ENCODE assay signal across 15 mouse cellular contexts in the genomic region with DNA sequence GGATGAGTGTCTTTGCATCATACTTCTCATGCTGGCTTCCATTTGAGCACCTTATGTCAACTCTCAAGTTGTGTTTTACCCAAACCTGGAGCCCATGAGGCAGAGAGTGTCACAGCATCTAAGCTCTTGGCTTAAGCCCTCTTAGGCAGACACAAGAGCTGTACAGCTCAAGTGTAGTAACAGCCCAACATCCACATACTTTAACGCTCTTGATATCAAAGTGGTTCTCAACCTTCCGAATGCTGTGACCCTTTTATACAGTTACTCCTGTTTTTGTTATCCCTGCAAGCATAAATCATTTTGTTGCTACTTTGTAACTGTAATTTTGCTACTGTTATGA.
DNase-seq lines count a peak whose midpoint lies in the region; ATAC-seq and TF ChIP-seq lines count a peak whose summit lies in the region.
"Had no signal": no experiment of that assay in that cellular context is flagged by ENCODE, and none has a peak within 500 bp of the region (broad histone marks: within the 10 kb centered on the region; RNA-seq: fewer than 3 reads in every experiment).

No protein-coding gene starts in this region.

- H3K79me2 ChIP-seq in heart, adult 2 months (replicated peaks; ENCODE audit: control insufficient read depth, insufficient read depth, low read length): no peaks in the 10 kb centered on the region

- H3K9ac ChIP-seq in heart, adult 2 months (ENCODE audit: low read depth, low read length): no peak overlapping the region
- H3K9ac ChIP-seq in lung, postnatal 0 days (replicated peaks; ENCODE audit: low read depth): no peak overlapping the region
- no peak overlapping the region for H3K9ac ChIP-seq in stomach, embryonic 16.5 days (ENCODE audit: low read length)
- H3K9ac ChIP-seq: embryonic facial prominence, embryonic 15.5 days; forebrain, embryonic 15.5 days; neural tube, embryonic 15.5 days had no signal

- TF ChIP-seq EP300 in heart, adult 2 months (IDR thresholded peaks at IDR 0.05; ENCODE audit: insufficient read depth, low read depth, low read length): no peak
- TF ChIP-seq EP300 in lung, postnatal 0 days (IDR thresholded peaks at IDR 0.05): peak; percentile 36; the same call in 1 of the 2 replicates

- no peaks in the 10 kb centered on the region for H3K36me3 ChIP-seq in heart, adult 2 months (ENCODE audit: control insufficient read depth, insufficient read depth, low read length)
- H3K36me3 ChIP-seq in kidney, adult 2 months (ENCODE audit: control insufficient read depth, insufficient read depth, low read length): no peaks in the 10 kb centered on the region
- H3K36me3 ChIP-seq in lung, postnatal 0 days (ENCODE audit: insufficient read depth, low read length): no peaks in the 10 kb centered on the region
- H3K36me3 ChIP-seq in stomach, embryonic 16.5 days (ENCODE audit: control insufficient read depth, insufficient read depth, low read length): no peaks in the 10 kb centered on the region
- H3K36me3 ChIP-seq: embryonic facial prominence, embryonic 15.5 days; forebrain, embryonic 15.5 days; neural tube, embryonic 15.5 days had no signal

- TF ChIP-seq POLR2A in heart, adult 2 months (IDR thresholded peaks at IDR 0.05; ENCODE audit: insufficient read depth, low read depth, low read length): no peak
- TF ChIP-seq POLR2A in kidney, adult 2 months (IDR thresholded peaks at IDR 0.05; ENCODE audit: low read depth, low read length): no peak

- peak overlapping the region; percentile 56 for H3K27ac ChIP-seq in heart, adult 2 months
- peak overlapping the region; percentile 4; the same call in 1 of the 2 replicates for H3K27ac ChIP-seq in kidney, adult 2 months (ENCODE audit: insufficient read depth, low read depth, low read length)
- peak overlapping the region; percentile 23; the same call in 1 of the 2 replicates for H3K27ac ChIP-seq in lung, postnatal 0 days (ENCODE audit: low read length)
- peak overlapping the region; percentile 56 for H3K27ac ChIP-seq in stomach, embryonic 16.5 days (ENCODE audit: low read length)
- H3K27ac ChIP-seq: forebrain, embryonic 15.5 days had no signal

- peak; percentile 54 for ATAC-seq in lung, postnatal 0 days
- ATAC-seq in stomach, embryonic 16.5 days (ENCODE audit: insufficient read depth, low FRiP score): no peak
- ATAC-seq: forebrain, embryonic 15.5 days; hindbrain, embryonic 16.5 days had no signal

- H3K4me1 ChIP-seq in heart, adult 2 months (ENCODE audit: control insufficient read depth, insufficient read depth, low read length): peaks cover 23% of the 10 kb centered on the region
- no peaks in the 10 kb centered on the region for H3K4me1 ChIP-seq in kidney, adult 2 months (ENCODE audit: control insufficient read depth, insufficient read depth, low read length)
- peaks cover 20% of the 10 kb centered on the region for H3K4me1 ChIP-seq in lung, postnatal 0 days (ENCODE audit: insufficient read depth, low read depth, low read length)
- peaks cover 19% of the 10 kb centered on the region for H3K4me1 ChIP-seq in stomach, embryonic 16.5 days (ENCODE audit: control insufficient read depth, insufficient read depth, low read length)

- TF ChIP-seq CTCF in heart, adult 2 months (IDR thresholded peaks at IDR 0.05): no peak
- TF ChIP-seq CTCF in kidney, adult 2 months (conservative IDR thresholded peaks at IDR 0.05; ENCODE audit: insufficient read depth, insufficient read length, low read depth, low read length): no peak
- no peak for TF ChIP-seq CTCF in lung, postnatal 0 days (IDR thresholded peaks at IDR 0.05)

- WGBS in heart, adult 2 months: 83% methylated on average over 2 of the region's 2 CpGs
- 97% methylated on average over 2 of the region's 2 CpGs for WGBS in kidney, adult 2 months
- 49% methylated on average over 2 of the region's 2 CpGs for WGBS in lung, postnatal 0 days
- 83% methylated on average over 2 of the region's 2 CpGs for WGBS in stomach, embryonic 16.5 days

- H3K27me3 ChIP-seq in heart, adult 2 months (ENCODE audit: control insufficient read depth, insufficient read depth, low read length): no peaks in the 10 kb centered on the region
- no peaks in the 10 kb centered on the region for H3K27me3 ChIP-seq in kidney, adult 2 months (replicated peaks; ENCODE audit: control insufficient read depth, insufficient read depth, low read length)
- no peaks in the 10 kb centered on the region for H3K27me3 ChIP-seq in lung, postnatal 0 days (replicated peaks; ENCODE audit: insufficient read depth, low read length)
- H3K27me3 ChIP-seq in stomach, embryonic 16.5 days (ENCODE audit: control insufficient read depth, insufficient read depth, low read length): no peaks in the 10 kb centered on the region
- H3K27me3 ChIP-seq: embryonic facial prominence, embryonic 15.5 days; forebrain, embryonic 15.5 days; neural tube, embryonic 15.5 days had no signal

- no peaks in the 10 kb centered on the region for H3K9me3 ChIP-seq in lung, postnatal 0 days (ENCODE audit: low read length)
- H3K9me3 ChIP-seq in stomach, embryonic 16.5 days (replicated peaks; ENCODE audit: control insufficient read depth, low read length): no peaks in the 10 kb centered on the region
- H3K9me3 ChIP-seq: embryonic facial prominence, embryonic 15.5 days; forebrain, embryonic 15.5 days; neural tube, embryonic 15.5 days had no signal

- H3K4me3 ChIP-seq in heart, adult 2 months: no peak overlapping the region
- H3K4me3 ChIP-seq in kidney, adult 2 months (ENCODE audit: insufficient read depth, low read depth, low read length): no peak overlapping the region
- no peak overlapping the region for H3K4me3 ChIP-seq in lung, postnatal 0 days (ENCODE audit: low read depth, low read length)
- no peak overlapping the region for H3K4me3 ChIP-seq in stomach, embryonic 16.5 days (replicated peaks; ENCODE audit: low read length)
- H3K4me3 ChIP-seq: embryonic facial prominence, embryonic 15.5 days; forebrain, embryonic 15.5 days; neural tube, embryonic 15.5 days had no signal

- DNase-seq in heart, adult 2 months: no peak
- DNase-seq in heart, adult 9 months (ENCODE audit: low spot score in 2 of 2): no peak
- no peak for DNase-seq in kidney, adult 2 months
- no peak for DNase-seq in kidney, adult 18-20 months
- peak; percentile 67 for DNase-seq in lung, postnatal 0 days (ENCODE audit: low spot score)
- no peak for DNase-seq in lung, postnatal 4 days
- no peak for DNase-seq in thymus, postnatal 0 days (ENCODE audit: low spot score)
- DNase-seq: adrenal gland, adult 8-10 months; cerebellum, postnatal 14 days; thymus, postnatal 25 days had no signal

- no peak overlapping the region for H3K4me2 ChIP-seq in lung, postnatal 0 days (replicated peaks; ENCODE audit: low read depth, low read length)
- no peak overlapping the region for H3K4me2 ChIP-seq in stomach, embryonic 16.5 days (ENCODE audit: low read depth, low read length)
- H3K4me2 ChIP-seq: embryonic facial prominence, embryonic 15.5 days; forebrain, embryonic 15.5 days; neural tube, embryonic 15.5 days had no signal

- intact Hi-C loops in heart, adult 2 months (cut with DNase I): no loop called here

Comparison
In these comparisons a context has a peak if more than half of its experiments do, and no peak if none do; other contexts are left out.
1. H3K27ac ChIP-seq: peak in every context shown above with its lines; median percentile 56 in heart, adult 2 months; 56 in stomach, embryonic 16.5 days; 23 in lung, postnatal 0 days; 4 in kidney, adult 2 months.